Mouse (Mus musculus) cerebellum, postnatal 4 days (tissue): ENCODE measurements around the gene Chtf18.
"Not testable (repeated sequence)": the region's sequence is repeated elsewhere in the genome, so short reads cannot be mapped to it uniquely, and the experiment has no call there.

Experiments
- DNase-seq, 2 experiments: peaks; one replicate each; pipeline ENCODE4 v3.0.0; 2022; ENCODE audit warnings: low spot score in 2 of 2, mixed read lengths in 1 of 2

Chtf18 gene

GRCm38 (mm10) chr17:25727265-25728008, at the start of gene Chtf18, which contains the start of gene Rpusd1:
Gene Chtf18, minus strand, starts transcription at chr17:25727419.
Gene Rpusd1, plus strand, starts transcription at chr17:25727670.
- peak; percentile 90 to 98 for DNase-seq

- DNase-seq: no peak
Measured at GRCm38 (mm10) chr17:25775318-25776062, 48.3 kb upstream of the Chtf18 start.

- peak; percentile 99 for DNase-seq
Measured at GRCm38 (mm10) chr17:25773549-25774120, 46.4 kb upstream of the Chtf18 start, which contains the start of gene Narfl. Gene Narfl, plus strand, starts transcription at chr17:25773776.

- no peak for DNase-seq
Measured at GRCm38 (mm10) chr17:25769331-25769730, 42.1 kb upstream of the Chtf18 start.

GRCm38 (mm10) chr17:25765886-25766285, 38.7 kb upstream of the Chtf18 start:
- no peak for DNase-seq

GRCm38 (mm10) chr17:25762591-25762990, 35.4 kb upstream of the Chtf18 start:
- DNase-seq: no peak

GRCm38 (mm10) chr17:25761561-25761970, 34.3 kb upstream of the Chtf18 start:
- DNase-seq: no peak

GRCm38 (mm10) chr17:25760148-25760547, 32.9 kb upstream of the Chtf18 start:
- DNase-seq: no peak

GRCm38 (mm10) chr17:25757691-25758090, 30.5 kb upstream of the Chtf18 start:
- no peak for DNase-seq

- DNase-seq: no peak
Measured at GRCm38 (mm10) chr17:25756378-25757242, 29.4 kb upstream of the Chtf18 start.

GRCm38 (mm10) chr17:25755627-25756377, 28.6 kb upstream of the Chtf18 start:
- DNase-seq: no peak

- DNase-seq: no peak
Measured at GRCm38 (mm10) chr17:25755086-25755485, 27.9 kb upstream of the Chtf18 start.

- no peak for DNase-seq
Measured at GRCm38 (mm10) chr17:25754241-25754640, 27.0 kb upstream of the Chtf18 start, which contains the start of gene Msln. Gene Msln, minus strand, starts transcription at chr17:25754378.

GRCm38 (mm10) chr17:25751446-25751845, 24.2 kb upstream of the Chtf18 start:
- DNase-seq: peak; percentile 46 to 65

- DNase-seq: no peak
Measured at GRCm38 (mm10) chr17:25749314-25749713, 22.1 kb upstream of the Chtf18 start.

GRCm38 (mm10) chr17:25748238-25748637, 21.0 kb upstream of the Chtf18 start:
- DNase-seq: no peak

- DNase-seq: no peak
Measured at GRCm38 (mm10) chr17:25744311-25744710, 17.1 kb upstream of the Chtf18 start.

- no peak for DNase-seq
Measured at GRCm38 (mm10) chr17:25743831-25744230, 16.6 kb upstream of the Chtf18 start.

GRCm38 (mm10) chr17:25741471-25741870, 14.3 kb upstream of the Chtf18 start:
- DNase-seq: not testable (repeated sequence)

- no peak for DNase-seq
Measured at GRCm38 (mm10) chr17:25738861-25739260, 11.6 kb upstream of the Chtf18 start.

- no peak for DNase-seq
Measured at GRCm38 (mm10) chr17:25735745-25736144, 8.5 kb upstream of the Chtf18 start, which contains the start of gene Mslnl. Gene Mslnl, plus strand, starts transcription at chr17:25736042.
